Mouse (Mus musculus) thymus, postnatal 0 days (tissue): Measurements from ENCODE around the gene Rin2. TPM values are rescaled to one million over a fixed set of nuclear protein-coding genes. Genes with fewer than 3 reads are reported as not detected.

Experiments used
- DNase-seq: peaks from one replicate; pipeline ENCODE4 v3.0.0-alpha.2; 2015; ENCODE audit warnings: low spot score
- polyA plus RNA-seq: library from polyadenylated mRNA; unstranded; fragments of >200 nt; fragmentation: Nextera tagmentation; extraction: Ambion mirVana; gene quantifications from 2 replicates; pipeline ENCODE4 v1.2.1, GENCODE M21; 2015

The Rin2 gene
- polyA plus RNA-seq, 1 experiment from 2014 or later: 6.7 TPM

GRCm38 (mm10) chr2:145730189-145730880 lies 55.3 kb downstream of the Rin2 start:
- no peak for DNase-seq

GRCm38 (mm10) chr2:145730905-145731304 lies 55.9 kb downstream of the Rin2 start:
- no peak for DNase-seq

- no peak for DNase-seq
These were observed 60.1 kb downstream of the Rin2 start for GRCm38 (mm10) chr2:145735079-145735478.

GRCm38 (mm10) chr2:145736543-145736942 lies 61.5 kb downstream of the Rin2 start:
- no peak for DNase-seq

GRCm38 (mm10) chr2:145737196-145737595 lies 62.2 kb downstream of the Rin2 start:
- DNase-seq: no peak

GRCm38 (mm10) chr2:145740729-145741128 lies 65.7 kb downstream of the Rin2 start:
- DNase-seq: no peak

GRCm38 (mm10) chr2:145742795-145743710 lies 68.0 kb downstream of the Rin2 start:
- no peak for DNase-seq

GRCm38 (mm10) chr2:145746406-145746805 lies 71.4 kb downstream of the Rin2 start:
- no peak for DNase-seq

GRCm38 (mm10) chr2:145749645-145750044 lies 74.6 kb downstream of the Rin2 start:
- DNase-seq: no peak

GRCm38 (mm10) chr2:145752572-145752971 lies 77.6 kb downstream of the Rin2 start:
- DNase-seq: no peak

- DNase-seq: no peak
These were observed 79.0 kb downstream of the Rin2 start for GRCm38 (mm10) chr2:145753973-145754372.

GRCm38 (mm10) chr2:145755864-145756822 lies 81.1 kb downstream of the Rin2 start:
- DNase-seq: no peak

GRCm38 (mm10) chr2:145760121-145760520 lies 85.1 kb downstream of the Rin2 start:
- no peak for DNase-seq

GRCm38 (mm10) chr2:145761436-145761835 lies 86.4 kb downstream of the Rin2 start:
- DNase-seq: no peak

- DNase-seq: no peak
These were observed 94.9 kb downstream of the Rin2 start for GRCm38 (mm10) chr2:145769964-145770363.

GRCm38 (mm10) chr2:145770730-145771536 lies 95.9 kb downstream of the Rin2 start:
- DNase-seq: no peak

GRCm38 (mm10) chr2:145783247-145783646 lies 108.2 kb downstream of the Rin2 start:
- DNase-seq: no peak

GRCm38 (mm10) chr2:145784246-145784935 lies 109.4 kb downstream of the Rin2 start:
- DNase-seq: no peak

- DNase-seq: no peak
These were observed 109.9 kb downstream of the Rin2 start for GRCm38 (mm10) chr2:145784964-145785363.
